Comparison of ENCODE assay signal across 30 mouse cellular contexts in the genomic region with DNA sequence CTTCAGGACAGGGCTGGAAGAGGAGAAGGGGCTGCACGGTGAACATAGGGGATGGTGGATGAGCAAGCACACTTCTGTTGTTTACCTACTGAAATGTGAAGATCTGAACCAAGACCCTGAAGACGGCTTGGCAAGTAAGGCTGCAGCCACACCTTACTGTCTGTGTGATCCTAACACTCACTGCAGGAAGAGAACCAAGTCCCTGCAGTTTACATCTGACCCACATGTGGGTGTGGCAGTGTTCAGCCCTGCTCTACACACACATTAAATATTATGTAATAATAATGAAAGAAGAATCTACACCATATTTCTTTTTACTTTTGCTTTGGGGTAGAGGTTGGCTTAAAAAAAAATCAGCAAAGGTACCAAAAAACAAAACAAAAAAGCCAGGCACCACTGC.
"Had no signal": no experiment of that assay in that cellular context is flagged by ENCODE, and none has a peak within 500 bp of the region (broad histone marks: within the 10 kb centered on the region; RNA-seq: fewer than 3 reads in every experiment).

No protein-coding gene starts in this region.

- ATAC-seq: liver, embryonic 12.5 days; liver, postnatal 0 days; lung, postnatal 0 days; midbrain, embryonic 13.5 days; midbrain, embryonic 15.5 days; midbrain, embryonic 16.5 days had no signal

- H3K9me3 ChIP-seq: limb, embryonic 10.5 days; limb, embryonic 12.5 days; limb, embryonic 13.5 days; limb, embryonic 15.5 days; liver, embryonic 12.5 days; liver, embryonic 13.5 days; liver, embryonic 15.5 days; lung, embryonic 15.5 days; megakaryocyte, embryonic 14.5 days; midbrain, embryonic 12.5 days; midbrain, embryonic 13.5 days; midbrain, embryonic 15.5 days had no signal

- DNase-seq: left cerebral cortex, postnatal 4 days; liver; liver, embryonic 13.5 days; liver, postnatal 0 days; lung, adult 18-20 months; lung, adult 2 months; lung, embryonic 14.5 days; lung, postnatal 10 days; lung, postnatal 14 days; lung, postnatal 36 days; lung, postnatal 4 days had no signal

- H3K4me3 ChIP-seq: left cerebral cortex, adult 2 months; limb, embryonic 10.5 days; limb, embryonic 12.5 days; limb, embryonic 13.5 days; limb, embryonic 15.5 days; liver, embryonic 12.5 days; liver, embryonic 13.5 days; liver, embryonic 15.5 days; lung, embryonic 15.5 days; megakaryocyte, embryonic 14.5 days; midbrain, embryonic 10.5 days; midbrain, embryonic 12.5 days; midbrain, embryonic 13.5 days; midbrain, embryonic 15.5 days; myocyte had no signal

- H3K4me2 ChIP-seq: limb, embryonic 12.5 days; limb, embryonic 13.5 days; limb, embryonic 15.5 days; liver, embryonic 11.5 days; liver, embryonic 12.5 days; liver, embryonic 13.5 days; liver, embryonic 15.5 days; lung, embryonic 14.5 days; lung, embryonic 15.5 days; midbrain, embryonic 12.5 days; midbrain, embryonic 13.5 days; midbrain, embryonic 15.5 days had no signal

- H3K4me1 ChIP-seq: limb, embryonic 10.5 days; limb, embryonic 12.5 days; limb, embryonic 13.5 days; limb, embryonic 15.5 days; liver, embryonic 12.5 days; liver, embryonic 13.5 days; liver, embryonic 15.5 days; lung, embryonic 15.5 days; megakaryocyte, embryonic 14.5 days; midbrain, embryonic 10.5 days; midbrain, embryonic 12.5 days; midbrain, embryonic 13.5 days; midbrain, embryonic 15.5 days had no signal

- H3K9ac ChIP-seq: limb, embryonic 12.5 days; limb, embryonic 13.5 days; limb, embryonic 15.5 days; liver, embryonic 12.5 days; liver, embryonic 13.5 days; liver, embryonic 14.5 days; liver, embryonic 15.5 days; liver, postnatal 0 days; lung, embryonic 14.5 days; lung, embryonic 15.5 days; midbrain, embryonic 12.5 days; midbrain, embryonic 13.5 days; midbrain, embryonic 15.5 days had no signal

- H3K27me3 ChIP-seq: limb, embryonic 12.5 days; limb, embryonic 13.5 days; limb, embryonic 15.5 days; liver, embryonic 12.5 days; liver, embryonic 13.5 days; liver, embryonic 15.5 days; lung, embryonic 15.5 days; megakaryocyte, embryonic 14.5 days; midbrain, embryonic 12.5 days; midbrain, embryonic 13.5 days; midbrain, embryonic 15.5 days had no signal

- H3K27ac ChIP-seq: left cerebral cortex, adult 2 months; limb, embryonic 10.5 days; limb, embryonic 12.5 days; limb, embryonic 13.5 days; limb, embryonic 15.5 days; liver, embryonic 12.5 days; liver, embryonic 13.5 days; liver, embryonic 14.5 days; liver, embryonic 15.5 days; lung, embryonic 15.5 days; macrophage; midbrain, embryonic 10.5 days; midbrain, embryonic 12.5 days; midbrain, embryonic 13.5 days; midbrain, embryonic 15.5 days had no signal
